Mouse (Mus musculus) CD8-positive naive resting alpha-beta T cell, adult 57 days (primary cell): ENCODE measurements around the gene Brca1. TPM values are rescaled to one million over a fixed set of nuclear protein-coding genes. Genes with fewer than 3 reads are reported as not detected.

Source experiments
- total RNA-seq: library from RNA; stranded (reverse); gene quantifications from one replicate; pipeline ENCODE4 v1.2.4, GENCODE M21; 2023

Brca1 gene
- 2.5 TPM for total RNA-seq

DNA sequence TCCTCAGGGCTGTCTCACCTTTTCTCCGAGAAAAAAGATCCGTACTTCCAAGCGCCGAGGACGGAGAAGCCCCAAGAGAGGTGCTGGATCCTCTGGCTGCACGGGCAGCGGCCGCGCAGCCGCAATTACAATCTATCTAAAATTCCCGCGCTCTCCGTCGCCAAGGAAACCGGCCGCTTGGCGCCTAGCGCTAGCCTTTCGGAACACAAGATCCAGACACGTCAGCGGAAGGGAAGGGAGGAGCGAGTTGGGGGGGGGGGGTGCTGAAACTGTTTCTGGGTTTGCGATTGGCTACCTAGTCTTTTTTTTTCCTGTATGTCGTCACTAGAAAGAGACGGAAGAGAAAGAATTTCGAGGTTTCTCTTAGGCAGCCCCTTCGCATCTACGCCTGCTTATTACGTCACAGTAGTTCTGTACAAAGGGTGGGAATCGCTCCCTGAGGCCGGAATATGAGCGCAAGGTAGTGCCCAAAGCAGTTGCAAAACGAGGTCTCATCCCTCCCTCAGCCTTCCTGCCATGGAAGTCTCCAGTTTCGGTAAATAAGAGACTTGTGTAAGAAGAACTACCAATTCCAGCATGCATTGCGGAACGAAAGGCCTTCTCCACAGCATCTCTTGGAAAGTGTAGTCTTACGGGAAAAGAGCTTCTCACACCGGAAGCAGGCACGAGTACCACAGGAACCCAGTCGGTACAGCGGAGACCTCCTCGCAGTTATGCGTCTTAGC is at the start of gene Brca1, which contains the start of gene Nbr1:
Gene Brca1 (minus strand): TSS at position 205 of the 725 bp plus-strand sequence.
Gene Nbr1 (plus strand): TSS at position 399 of the 725 bp plus-strand sequence.

DNA sequence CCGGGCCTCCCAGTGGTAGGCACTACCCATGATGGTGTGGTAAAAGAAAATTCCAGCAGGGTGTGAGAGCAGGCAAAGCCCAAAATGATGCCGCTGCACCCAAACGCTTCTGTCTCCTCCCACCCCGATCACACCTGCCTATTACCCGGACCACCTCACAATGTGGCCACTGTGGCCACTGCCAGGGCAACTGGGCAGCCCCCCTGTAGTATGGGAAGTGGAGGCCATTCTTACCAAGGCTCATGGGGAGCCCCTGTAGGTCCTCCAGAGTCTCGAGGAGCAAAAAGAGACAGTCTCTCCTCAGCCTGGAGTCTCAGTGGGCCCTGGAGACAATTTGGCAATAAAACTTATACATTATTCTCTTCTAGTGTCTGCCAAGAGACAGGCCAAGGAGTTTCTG is 47.4 kb upstream of the Brca1 start, which contains the start of gene Gm11634:
Gene Gm11634 (minus strand): TSS at position 101 of the 400 bp plus-strand sequence.

GRCm38 (mm10) chr11:101582054-101583035 is 30.6 kb upstream of the Brca1 start, which contains the start of gene Tmem106a:
Tmem106a (plus strand) TSS chr11:101582242.

GRCm38 (mm10) chr11:101465869-101466551 is 85.7 kb downstream of the Brca1 start, which contains the start of gene Vat1:
Vat1 (minus strand) TSS chr11:101466230.

DNA sequence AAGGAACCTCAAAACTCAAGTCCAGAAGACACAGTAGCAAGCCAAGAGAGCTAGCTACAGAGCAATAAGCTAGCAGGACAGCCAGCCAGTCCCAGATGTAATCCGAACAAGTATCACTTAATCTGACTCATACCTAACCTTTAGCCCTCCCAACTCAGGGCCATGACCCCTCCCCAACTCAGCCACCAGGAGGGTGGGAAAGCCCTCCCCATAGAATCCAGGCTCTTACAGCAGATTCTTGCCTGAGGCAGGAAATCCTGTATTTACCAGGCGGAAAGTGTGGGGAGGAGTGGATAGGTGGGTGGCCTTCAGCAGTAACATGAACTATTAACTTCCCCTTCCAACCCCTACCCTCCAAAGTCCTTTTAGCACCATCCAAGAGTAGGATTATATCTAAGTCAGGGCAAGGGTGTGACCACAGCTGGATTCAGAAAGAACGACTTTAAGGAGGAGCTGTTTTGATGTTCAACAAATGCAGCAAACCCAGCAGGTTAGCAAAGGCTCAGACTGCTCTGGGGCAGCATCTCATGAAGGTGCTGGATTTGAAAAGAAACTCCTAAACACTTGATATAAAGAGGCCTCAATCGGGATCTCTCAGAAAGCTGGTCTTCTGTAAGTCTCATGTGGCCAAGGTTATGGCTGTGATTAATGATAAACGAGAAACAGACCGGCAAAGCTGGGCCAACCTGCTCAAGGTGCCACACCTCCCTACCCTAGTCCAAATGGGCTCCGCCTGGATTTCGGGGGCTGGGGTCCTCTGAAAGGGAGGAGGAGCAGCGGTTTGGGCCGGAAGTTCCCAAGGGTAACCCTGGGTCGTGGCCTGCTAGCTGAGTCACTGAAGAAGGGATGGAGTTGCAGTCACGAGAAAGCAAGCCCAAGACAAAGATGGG is 87.3 kb downstream of the Brca1 start, which contains the start of gene Rnd2:
Gene Rnd2 (plus strand): TSS at position 789 of the 890 bp plus-strand sequence.

DNA sequence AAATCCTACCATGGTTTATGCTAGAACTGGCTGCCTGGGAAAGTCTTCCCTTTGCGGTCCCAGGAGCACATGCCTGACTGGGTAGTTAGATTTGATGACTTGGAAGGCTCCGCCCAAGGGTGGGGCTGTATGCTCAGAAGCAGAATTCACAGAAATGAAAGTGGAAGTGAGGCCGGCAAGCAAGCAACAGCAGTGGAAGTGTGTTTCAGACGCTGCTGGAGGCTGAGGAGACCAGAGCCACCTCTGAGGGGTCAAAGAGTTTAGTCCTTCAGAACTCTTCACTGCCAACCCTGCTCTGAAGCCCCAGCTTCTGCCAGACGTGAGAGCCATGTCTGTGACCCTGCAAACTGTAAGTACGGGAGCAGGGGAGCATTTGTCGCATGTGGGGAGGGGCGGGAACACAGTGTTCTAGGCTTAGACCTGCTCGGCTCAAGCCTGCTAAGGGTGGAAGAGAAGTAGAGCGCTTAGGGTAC is 103.4 kb downstream of the Brca1 start, which contains the start of gene Ifi35:
Gene Ifi35 (plus strand): TSS at position 134 of the 473 bp plus-strand sequence.

GRCm38 (mm10) chr11:101442127-101442693 is 109.5 kb downstream of the Brca1 start, which contains the start of gene Rpl27:
Rpl27 (plus strand) TSS chr11:101442298.

Other genes starting within 250 kb of the Brca1 start
- 196 TPM for gene Becn1, start 249.7 kb downstream of the Brca1 start, total RNA-seq
- 118 TPM for gene Psme3, start 235.7 kb downstream of the Brca1 start, total RNA-seq
- gene Aoc2, start 226.9 kb downstream of the Brca1 start, total RNA-seq: 24.1 TPM
- 1.2 TPM for gene Aoc3, start 221.3 kb downstream of the Brca1 start, total RNA-seq
- gene G6pc, start 184.4 kb downstream of the Brca1 start, total RNA-seq: not detected
- 23.4 TPM for gene Aarsd1, start 134.3 kb downstream of the Brca1 start, total RNA-seq
- 2.0 TPM for gene Gm27029, start 127.2 kb downstream of the Brca1 start, total RNA-seq
- 23.9 TPM for gene Rundc1, start 126.9 kb downstream of the Brca1 start, total RNA-seq
- 7.1 TPM for gene Ptges3l, start 126.6 kb downstream of the Brca1 start, total RNA-seq
- 134 TPM for gene Rpl27, start 109.7 kb downstream of the Brca1 start, total RNA-seq
- 60.5 TPM for gene Ifi35, start 103.5 kb downstream of the Brca1 start, total RNA-seq
- gene Rnd2, start 87.0 kb downstream of the Brca1 start, total RNA-seq: not detected
- 15.0 TPM for gene Vat1, start 85.7 kb downstream of the Brca1 start, total RNA-seq
- 132 TPM for gene Nbr1, start 194 bp upstream of the Brca1 start, total RNA-seq
- 7.7 TPM for gene Tmem106a, start 30.3 kb upstream of the Brca1 start, total RNA-seq
- not detected for gene Gm11634, start 47.3 kb upstream of the Brca1 start, total RNA-seq
- 33.6 TPM for gene Rdm1, start 75.2 kb upstream of the Brca1 start, total RNA-seq
- gene Arl4d, start 113.6 kb upstream of the Brca1 start, total RNA-seq: 4.0 TPM
- gene Dhx8, start 181.0 kb upstream of the Brca1 start, total RNA-seq: 74.8 TPM
- gene Etv4, start 233.4 kb upstream of the Brca1 start, total RNA-seq: not detected